Mouse (Mus musculus): ENCODE data around the gene Adamtsl5.

Adamtsl5 gene

GRCm38 (mm10) chr10:80321670-80322581, 26.3 kb downstream of the Adamtsl5 start:
- in situ Hi-C loops (cut with MboI, MseI): no loop called here

GRCm38 (mm10) chr10:80321014-80321669, 27.1 kb downstream of the Adamtsl5 start:
- in situ Hi-C loops (cut with MboI, MseI): no loop called here

- in situ Hi-C loops (cut with MboI, MseI): no loop called here
Measured at GRCm38 (mm10) chr10:80320340-80320760, 27.9 kb downstream of the Adamtsl5 start, which contains the start of gene 2310011J03Rik. Gene 2310011J03Rik (minus strand): TSS chr10:80320537.

- in situ Hi-C loops (cut with MboI, MseI): no loop called here
Measured at GRCm38 (mm10) chr10:80317011-80317410, 31.2 kb downstream of the Adamtsl5 start.

GRCm38 (mm10) chr10:80316359-80316781, 31.8 kb downstream of the Adamtsl5 start:
- in situ Hi-C loops (cut with MboI, MseI): no loop called here

GRCm38 (mm10) chr10:80315315-80315714, 32.9 kb downstream of the Adamtsl5 start:
- in situ Hi-C loops (cut with MboI, MseI): no loop called here

GRCm38 (mm10) chr10:80314494-80315001, 33.7 kb downstream of the Adamtsl5 start:
- in situ Hi-C loops (cut with MboI, MseI): no loop called here

- in situ Hi-C loops (cut with MboI, MseI): no loop called here
Measured at GRCm38 (mm10) chr10:80313627-80314201, 34.5 kb downstream of the Adamtsl5 start.

- in situ Hi-C loops (cut with MboI, MseI): no loop called here
Measured at GRCm38 (mm10) chr10:80312586-80313504, 35.4 kb downstream of the Adamtsl5 start.

- in situ Hi-C loops (cut with MboI, MseI): no loop called here
Measured at GRCm38 (mm10) chr10:80311560-80311959, 36.7 kb downstream of the Adamtsl5 start.

- in situ Hi-C loops (cut with MboI, MseI): no loop called here
Measured at GRCm38 (mm10) chr10:80304862-80305261, 43.4 kb downstream of the Adamtsl5 start.

- in situ Hi-C loops (cut with MboI, MseI): no loop called here
Measured at GRCm38 (mm10) chr10:80304458-80304857, 43.8 kb downstream of the Adamtsl5 start.

- in situ Hi-C loops (cut with MboI, MseI): no loop called here
Measured at GRCm38 (mm10) chr10:80302471-80302881, 45.7 kb downstream of the Adamtsl5 start.

GRCm38 (mm10) chr10:80302082-80302355, 46.2 kb downstream of the Adamtsl5 start:
- in situ Hi-C loops (cut with MboI, MseI): no loop called here

- in situ Hi-C loops (cut with MboI, MseI): no loop called here
Measured at GRCm38 (mm10) chr10:80301256-80302081, 46.7 kb downstream of the Adamtsl5 start.

- in situ Hi-C loops (cut with MboI, MseI): no loop called here
Measured at GRCm38 (mm10) chr10:80300672-80301181, 47.5 kb downstream of the Adamtsl5 start.

GRCm38 (mm10) chr10:80299824-80300223, 48.4 kb downstream of the Adamtsl5 start:
- in situ Hi-C loops (cut with MboI, MseI): no loop called here

GRCm38 (mm10) chr10:80299301-80299700, 48.9 kb downstream of the Adamtsl5 start:
- in situ Hi-C loops (cut with MboI, MseI): no loop called here

GRCm38 (mm10) chr10:80298571-80299281, 49.5 kb downstream of the Adamtsl5 start:
- in situ Hi-C loops (cut with MboI, MseI): no loop called here
